Mouse (Mus musculus) CD4-positive helper T cell, adult 2 months (primary cell): Measurements from ENCODE around the gene Fam241a.
A peak's percentile ranks its signal among the peaks of the same experiment; 100 is the strongest.

Experiments
- DNase-seq: peaks from one replicate; pipeline ENCODE4 v3.0.0-alpha.2; 2012; ENCODE audit warnings: low read depth, missing footprints, low spot score

Fam241a gene

DNA sequence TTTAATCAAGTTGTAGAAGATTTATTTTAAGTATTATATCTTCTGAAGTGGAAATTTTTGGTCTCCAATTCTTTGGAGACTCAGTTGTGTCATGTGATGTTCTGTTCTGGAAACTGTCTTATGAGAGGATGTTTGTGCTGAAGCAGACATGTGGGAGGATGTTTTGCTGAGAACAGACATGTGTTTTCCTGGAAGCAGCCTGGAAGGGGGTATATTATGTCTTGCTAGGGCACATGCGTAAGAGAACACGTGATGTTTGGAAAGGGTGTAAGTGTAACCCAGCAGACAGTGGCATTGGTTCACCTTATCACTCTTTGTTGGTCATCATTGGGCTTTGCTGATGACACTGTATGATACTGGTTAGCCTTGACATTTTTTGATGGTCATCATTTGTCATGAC lies 20.6 kb downstream of the Fam241a start:
- peak; percentile 39 for DNase-seq

DNA sequence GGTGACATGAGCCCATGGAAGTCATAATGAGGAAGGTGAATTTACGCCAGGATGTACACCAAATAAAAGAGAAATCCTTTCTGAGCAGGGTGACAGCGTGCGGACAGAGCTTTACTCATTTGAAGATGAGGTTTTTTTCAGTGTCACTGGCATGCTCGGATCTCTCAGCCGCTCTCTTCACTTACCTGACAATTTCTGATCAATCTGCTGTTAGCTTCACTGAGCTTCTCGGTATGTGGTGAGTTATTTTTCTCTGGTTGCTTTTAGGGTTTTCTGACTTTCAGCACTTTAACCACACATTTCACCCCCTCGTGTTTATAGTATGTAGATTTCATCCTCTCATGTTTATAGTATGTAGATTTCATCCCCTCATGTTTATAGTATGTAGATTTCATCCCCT lies 21.1 kb downstream of the Fam241a start:
- DNase-seq: no peak

DNA sequence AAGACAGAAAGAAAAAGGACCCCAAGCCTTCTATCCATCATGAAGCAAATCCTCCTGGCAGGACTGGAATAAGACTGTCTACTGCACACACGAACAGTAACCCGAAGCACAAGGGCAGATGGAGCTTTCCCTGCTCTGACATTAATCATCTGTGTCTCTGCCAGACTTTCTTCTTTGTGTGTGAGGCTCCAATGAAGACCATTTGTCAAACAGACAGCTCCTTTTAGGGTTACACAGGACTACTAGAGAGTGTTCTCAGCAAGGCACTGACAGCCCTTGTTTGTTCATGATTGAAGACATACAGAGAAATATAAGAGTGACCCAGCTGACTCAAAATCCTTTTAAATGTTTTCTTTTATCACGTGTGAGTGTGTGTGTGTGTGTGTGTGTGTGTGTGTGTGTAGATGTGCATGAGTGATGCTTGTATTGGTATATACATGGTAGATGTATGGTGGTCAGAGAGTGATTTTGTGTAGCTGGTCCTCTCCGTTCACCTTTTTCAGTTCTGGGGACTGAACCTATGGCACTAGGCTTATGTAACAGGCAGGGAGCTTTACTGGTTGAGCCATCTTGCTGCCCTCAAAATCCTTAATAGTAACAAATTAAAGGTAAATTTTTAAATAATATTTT lies 21.8 kb downstream of the Fam241a start:
- no peak for DNase-seq

DNA sequence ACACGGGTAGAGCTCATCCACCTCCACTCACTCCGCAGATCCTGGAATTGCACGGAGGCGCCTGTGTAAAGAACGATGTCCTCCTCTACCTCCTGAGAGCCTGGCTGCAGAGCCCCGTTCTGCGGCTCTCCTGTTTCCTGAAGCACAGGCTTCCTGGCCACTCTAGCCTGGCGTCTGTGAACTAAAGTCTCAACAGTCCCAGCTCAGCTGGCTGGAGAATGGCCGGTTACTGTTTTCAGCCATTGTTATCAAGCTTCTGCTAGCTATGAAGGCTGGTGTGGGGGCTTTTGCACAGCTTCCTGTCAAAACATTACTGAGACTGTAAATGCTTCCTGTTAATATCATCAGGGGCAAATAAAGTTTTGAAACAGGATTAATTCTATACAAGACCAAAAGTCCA lies 24.5 kb downstream of the Fam241a start:
- DNase-seq: no peak

DNA sequence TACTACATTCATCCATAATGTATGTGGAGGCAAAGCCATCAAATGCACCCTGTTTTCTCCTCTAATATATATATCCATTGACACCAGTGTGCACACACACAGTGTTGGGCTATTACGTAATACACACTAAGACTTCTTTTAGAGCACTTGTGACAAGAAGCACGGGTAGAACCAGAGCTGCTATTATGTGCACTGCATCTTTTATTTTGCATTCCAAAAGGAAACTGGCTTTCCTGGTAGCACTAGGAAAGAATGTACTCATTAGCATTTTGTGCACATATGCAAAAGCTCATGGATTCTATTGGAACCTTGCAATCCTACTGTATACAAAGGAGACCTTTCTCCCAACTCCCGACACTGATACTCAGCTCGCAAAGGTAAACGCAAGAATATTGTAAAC lies 27.2 kb downstream of the Fam241a start:
- no peak for DNase-seq

DNA sequence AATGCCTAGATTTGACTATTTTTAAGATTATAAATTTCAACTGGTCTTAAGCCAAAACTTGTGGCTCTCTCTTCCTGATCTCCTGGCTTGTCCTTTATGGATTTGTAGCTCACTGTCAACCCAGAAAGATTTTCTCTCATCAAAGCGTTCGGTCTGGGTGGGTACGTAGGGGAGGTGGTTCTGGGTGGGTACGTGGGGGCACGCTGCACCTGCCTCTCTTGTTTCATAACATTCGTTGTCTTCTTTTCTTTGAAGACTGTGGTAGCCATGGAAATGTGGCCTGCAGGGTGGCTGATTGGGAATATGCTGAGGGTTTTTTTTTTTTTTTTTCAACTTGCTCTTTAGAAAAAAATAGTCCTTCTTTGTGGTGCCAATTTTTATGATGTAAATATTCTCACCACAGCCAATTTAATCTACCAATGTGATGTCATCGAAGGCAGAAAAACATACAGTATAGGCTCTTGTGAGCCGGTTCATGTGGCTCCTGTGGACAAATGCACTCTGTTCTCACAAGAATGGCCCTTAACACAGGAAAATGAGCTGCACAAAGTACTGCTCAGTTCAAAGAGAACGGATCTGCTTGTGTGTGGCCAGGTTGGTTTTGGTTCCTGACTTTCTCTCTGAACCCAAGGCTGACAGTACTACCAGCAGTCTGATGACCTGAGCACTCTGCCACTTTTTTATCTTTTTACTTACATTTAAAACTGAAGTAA lies 27.9 kb downstream of the Fam241a start:
- no peak for DNase-seq

DNA sequence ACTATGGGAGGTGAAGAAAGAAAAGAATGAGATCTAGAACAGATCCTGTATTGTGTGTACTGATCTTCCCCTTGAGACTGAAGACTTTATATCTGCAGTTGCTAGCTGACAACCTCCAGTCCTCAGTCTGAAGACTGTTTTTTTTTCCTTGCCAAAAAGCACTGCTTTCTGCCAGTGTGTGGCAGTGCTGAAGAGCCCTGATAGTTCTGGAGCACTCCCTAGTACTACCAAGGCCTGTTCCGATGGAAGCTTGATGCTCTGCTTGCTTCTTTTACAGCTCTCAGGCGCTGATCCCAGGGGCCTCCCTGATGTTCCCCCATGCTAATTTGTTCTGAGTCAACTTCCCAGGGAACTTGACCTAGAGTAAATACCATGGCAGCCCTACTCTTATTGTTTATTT lies 31.9 kb downstream of the Fam241a start:
- no peak for DNase-seq

DNA sequence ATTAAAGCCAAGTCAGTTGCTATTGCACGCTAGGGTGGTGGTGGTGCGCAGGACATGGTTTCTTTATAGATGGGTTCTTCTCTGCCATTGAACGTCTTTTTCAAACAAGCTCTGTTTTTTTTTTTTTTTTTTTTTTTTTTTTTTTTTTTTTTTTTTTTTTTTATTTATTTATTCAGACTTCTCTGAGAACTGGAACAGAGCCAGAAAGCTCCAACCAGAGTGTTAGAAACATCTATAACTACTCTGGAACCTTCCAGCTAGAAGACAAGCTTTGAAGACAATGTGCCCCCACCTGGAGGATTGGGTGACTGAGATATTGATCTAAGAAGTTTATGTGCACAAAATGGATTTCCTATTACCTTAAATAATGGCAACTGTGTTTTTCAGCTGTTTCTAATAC lies 32.6 kb downstream of the Fam241a start:
- DNase-seq: no peak

DNA sequence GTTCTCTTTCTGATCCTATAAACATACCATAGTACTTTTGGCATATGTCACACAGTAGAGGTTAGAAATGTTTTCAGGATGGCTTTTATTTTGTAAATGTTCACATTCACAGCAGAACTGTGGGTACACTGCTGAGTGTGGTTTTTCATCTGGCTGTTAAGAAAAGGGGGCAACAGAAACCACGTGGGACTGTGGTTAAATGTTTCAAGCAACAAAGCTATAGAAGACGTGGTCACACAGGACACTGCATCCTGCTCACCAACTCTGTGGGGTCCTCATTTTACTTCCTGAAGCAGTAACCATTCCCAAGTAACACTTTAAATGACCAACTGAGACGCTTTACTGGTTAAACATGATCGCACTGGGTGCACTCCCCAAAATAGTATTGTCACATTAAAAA lies 33.6 kb downstream of the Fam241a start:
- no peak for DNase-seq

DNA sequence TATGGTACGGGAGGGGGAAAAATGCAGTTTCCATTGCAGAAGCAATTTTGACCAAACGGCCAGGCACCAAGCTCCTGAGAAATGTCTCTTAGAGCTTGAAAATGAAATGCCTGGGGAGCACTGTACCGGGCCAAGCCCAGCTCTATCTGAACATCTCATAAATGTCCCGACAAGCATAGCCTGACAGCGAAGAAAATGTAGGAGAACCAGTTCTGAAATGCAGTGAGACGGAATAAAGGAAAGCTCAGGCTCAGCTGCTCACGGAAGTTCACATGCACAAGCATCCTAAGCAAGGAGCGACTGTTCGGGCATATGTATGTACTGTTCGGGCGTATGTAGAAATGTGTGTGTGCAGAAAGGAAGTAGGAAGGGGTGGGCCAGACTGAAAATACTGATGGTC lies 34.8 kb downstream of the Fam241a start:
- DNase-seq: no peak

DNA sequence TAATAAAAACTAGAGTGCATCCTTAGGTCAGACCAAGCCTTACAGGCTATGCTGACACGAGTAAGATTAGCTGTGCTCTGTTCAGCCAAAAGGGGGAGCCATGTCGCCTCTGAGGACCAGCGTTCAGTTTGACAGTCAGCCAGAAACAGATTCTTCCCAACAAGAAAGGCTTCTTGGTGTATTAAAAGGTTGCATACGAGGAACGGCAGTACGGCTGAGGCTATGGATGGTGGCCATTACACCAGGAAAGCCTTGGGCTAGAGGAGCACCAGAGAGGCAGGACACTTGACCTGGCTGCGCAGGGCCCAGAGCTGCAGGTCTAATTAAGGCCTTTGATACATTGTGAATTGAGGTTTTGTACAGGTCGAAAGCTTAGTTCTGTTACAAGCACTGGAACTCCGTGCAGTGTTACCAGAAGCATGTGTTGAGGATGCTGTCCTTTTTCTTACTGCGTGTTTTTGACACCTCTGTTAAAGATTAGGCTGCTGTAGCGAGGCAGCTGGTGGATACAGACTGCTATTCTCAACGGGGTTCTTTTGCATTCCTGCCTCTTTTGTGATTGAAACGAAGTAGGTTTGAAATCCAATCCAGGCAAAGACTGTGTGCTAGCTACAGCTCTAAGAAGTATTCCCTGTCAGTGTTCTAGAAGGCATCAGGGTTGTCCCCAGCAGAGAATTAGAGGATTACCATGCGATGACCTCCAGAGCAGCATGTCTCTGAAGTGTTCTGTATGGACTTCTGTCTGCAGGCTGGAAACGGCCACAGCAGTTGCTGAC lies 42.5 kb downstream of the Fam241a start:
- DNase-seq: peak; percentile 59

DNA sequence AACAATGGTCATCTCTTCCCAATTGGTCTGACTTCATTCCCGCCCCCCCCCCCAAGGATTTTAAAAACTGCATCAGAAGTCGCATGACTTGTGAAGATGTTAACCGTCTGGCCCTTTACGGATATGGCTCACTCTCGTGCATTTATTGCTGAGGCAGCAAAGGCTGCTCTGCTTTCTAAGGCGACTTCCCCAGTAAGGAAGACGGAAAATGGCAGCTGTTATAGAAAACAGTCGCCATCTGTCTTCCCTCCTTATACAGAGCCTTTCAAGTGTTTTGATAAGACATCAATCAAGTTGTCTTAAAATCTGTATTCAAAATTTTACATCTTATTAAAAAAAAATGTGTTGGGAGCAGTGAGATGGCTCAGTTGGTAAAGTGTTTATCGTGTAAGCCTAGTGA lies 43.4 kb downstream of the Fam241a start:
- DNase-seq: no peak

DNA sequence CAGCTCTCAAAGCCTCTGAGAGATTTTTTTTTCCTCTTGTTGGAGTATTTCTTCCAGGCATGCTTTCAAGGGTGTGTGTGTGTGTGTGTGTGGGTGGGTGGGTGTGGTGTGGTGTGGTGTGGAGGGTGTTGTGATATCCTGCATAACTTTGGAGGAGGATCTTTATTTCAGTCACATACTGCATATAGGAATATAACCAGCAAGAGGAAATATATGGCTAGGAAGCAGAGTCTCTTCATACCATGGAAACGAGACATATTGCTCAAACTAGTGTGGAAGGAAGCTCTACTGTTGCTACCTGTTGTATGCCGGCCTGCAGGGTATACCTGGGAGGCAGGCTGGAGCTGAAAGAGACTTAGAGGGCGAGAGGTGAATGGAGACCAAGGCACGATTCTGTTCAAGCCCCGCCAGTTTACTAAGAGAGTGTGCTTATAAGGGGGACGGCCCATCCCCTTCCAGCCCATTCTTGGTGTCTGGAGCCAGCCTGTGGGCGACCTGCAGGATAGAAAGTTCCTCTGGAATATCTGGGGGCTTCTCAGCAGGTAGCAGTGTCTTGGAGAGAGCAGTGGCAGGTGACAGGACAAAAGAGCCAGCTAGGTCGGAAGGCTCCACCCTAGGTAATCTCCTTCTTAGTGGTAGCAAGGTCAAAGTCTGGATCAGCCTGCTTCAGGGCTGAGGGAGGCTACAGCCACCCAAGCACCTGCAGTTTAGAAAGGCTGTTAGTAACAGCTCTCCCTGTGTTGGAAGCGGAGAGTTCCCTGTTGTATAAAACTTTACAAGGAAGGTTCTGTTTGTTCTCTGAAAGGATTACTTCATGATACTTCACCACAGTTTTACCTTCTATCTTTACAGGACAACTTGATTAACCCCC lies 45.1 kb downstream of the Fam241a start:
- DNase-seq: no peak

DNA sequence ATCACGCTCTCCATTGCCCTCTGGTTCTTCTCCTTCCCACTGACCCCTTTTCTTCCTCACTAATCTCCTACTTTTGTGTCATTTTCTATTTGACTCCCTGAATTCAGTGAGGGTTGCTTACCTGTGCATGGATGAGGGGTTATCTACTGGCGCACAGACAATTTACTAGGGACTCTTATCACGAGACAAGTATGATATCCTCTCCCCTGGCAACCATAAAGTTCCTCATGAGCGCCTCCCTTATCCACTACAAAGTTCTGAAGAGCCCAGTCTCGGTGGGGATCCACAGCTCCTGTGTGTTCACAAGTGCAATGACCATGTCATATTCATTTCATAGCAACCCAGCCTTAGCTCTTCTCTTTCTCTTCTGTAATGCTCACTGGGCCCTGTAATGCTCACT lies 46.2 kb downstream of the Fam241a start:
- DNase-seq: no peak

DNA sequence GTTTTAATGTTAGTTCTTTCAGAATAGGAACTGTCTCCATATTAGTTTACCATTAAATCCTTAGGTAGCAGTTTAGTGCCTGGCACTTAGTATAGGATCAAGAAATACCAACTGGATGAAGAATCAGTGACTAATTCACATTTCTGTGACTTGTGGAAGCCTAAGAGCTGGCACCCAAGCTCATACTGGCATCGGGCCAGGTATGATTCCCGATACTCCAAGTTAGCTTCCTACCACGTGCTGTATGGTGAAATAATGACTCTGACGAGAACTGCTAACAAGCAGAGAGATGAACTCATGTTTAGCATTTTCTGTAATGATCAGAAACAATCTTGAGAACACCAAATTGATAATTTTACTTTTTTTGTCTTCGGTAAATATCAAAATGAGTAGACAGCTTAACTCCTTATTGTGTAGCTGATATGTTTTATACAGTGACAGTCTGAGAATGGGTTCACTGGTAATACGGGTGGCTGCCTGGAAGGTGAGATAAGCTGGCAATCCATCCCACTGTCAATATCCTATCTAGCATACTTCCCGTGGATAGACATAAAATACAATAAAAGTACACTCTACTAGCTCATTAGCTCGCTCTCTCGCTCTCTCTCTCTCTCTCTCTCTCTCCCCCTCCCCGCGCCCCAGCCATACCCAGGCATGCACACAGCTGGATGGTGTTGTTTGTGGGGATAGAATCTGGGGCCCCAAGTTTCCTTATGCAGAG lies 47.9 kb downstream of the Fam241a start:
- no peak for DNase-seq

DNA sequence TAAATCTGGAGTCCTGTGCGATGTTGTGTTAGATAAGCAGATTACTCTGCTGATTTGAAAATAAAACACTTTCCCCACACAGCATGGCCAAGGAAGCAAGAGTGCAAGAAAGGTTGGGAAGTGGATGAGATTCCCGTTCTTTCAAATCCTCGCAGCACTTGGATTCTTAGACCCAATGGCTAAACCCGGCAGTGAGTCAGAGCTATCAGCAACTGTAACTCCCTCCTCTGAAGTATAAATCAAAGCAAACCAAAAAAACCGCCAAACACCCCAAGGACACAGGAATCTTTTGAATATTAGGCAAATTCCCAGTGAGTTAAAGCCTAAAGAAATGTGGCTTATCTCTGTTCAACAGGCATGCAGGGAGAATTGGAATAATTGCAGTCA lies 52.2 kb downstream of the Fam241a start:
- DNase-seq: no peak

DNA sequence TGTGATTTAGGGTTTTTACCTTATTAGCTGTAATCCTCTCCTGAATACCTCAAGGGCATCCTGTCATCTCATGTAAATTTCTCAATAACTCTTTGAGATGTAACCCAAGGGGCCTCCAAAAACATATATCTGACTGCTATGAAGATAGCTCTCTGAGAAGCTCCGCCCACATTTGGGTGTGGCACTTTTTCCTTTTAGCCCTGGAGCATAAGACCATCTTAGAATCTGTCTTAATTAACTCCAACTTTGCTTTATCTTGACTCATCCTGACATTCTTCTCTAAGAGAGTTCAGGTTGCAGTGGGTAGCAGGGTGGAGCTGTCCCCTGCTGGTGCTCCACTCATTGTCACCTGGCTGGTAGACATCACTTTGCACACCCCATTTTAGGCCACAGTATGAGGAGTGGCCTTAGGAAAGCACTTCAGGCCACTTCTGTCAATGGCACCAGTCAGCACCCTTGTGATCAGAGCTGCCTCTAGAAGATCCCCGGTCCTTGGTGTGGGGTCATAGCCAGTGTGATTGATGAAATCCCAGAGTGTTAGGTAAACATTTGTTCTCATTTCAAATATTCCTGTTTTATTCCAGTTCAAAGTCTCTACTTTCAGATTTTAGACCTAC lies 52.7 kb downstream of the Fam241a start:
- no peak for DNase-seq

DNA sequence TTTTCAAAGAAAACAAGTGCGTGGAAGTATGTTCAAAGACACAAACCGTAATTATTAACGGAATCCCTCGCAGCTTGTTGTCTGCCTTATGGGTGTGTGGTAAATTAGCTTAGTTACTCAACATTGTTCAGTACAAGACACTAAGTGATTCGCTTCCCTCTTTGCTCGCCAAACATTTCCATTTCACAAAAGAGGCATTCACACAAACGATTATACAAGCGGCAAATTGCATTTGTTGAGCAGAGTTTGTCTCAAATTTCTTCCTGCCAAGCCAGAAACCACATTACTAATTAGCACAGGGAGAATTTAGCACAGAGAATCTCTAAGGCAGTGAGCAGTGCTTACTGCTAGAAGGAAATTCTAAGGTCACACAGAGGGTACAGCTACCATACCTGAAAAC lies 54.2 kb downstream of the Fam241a start:
- DNase-seq: no peak

DNA sequence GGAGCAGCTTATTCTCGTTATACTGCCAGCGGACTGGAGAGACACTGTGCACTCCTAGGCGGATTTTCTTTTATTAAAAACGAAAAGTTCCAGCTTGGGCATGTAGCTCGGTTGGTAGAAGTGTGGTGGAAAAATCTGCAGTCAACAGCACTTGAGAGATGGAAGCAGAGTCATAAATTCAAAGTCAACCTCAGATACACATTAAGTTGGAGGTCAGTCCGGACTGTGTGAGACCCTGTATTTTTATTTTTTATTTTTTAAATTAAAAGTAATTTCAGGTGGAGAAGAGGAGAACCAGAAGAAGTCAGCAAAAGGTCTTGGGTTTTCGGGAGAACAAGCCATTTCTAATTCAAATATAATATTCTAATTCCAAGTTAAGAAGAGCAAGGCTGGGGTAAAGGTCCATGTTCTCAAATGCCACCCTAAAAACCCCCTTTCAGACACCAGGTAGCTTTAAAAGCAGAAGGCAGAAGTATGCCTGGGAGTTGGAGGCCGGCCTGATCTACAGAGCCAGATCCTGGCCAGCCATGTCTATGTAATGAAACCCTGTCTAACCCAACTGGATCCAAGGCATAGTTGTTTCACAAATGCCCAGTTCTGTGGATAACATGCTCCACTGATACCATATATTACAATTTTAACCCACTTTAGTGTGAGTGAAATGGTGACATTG lies 58.0 kb downstream of the Fam241a start:
- no peak for DNase-seq

DNA sequence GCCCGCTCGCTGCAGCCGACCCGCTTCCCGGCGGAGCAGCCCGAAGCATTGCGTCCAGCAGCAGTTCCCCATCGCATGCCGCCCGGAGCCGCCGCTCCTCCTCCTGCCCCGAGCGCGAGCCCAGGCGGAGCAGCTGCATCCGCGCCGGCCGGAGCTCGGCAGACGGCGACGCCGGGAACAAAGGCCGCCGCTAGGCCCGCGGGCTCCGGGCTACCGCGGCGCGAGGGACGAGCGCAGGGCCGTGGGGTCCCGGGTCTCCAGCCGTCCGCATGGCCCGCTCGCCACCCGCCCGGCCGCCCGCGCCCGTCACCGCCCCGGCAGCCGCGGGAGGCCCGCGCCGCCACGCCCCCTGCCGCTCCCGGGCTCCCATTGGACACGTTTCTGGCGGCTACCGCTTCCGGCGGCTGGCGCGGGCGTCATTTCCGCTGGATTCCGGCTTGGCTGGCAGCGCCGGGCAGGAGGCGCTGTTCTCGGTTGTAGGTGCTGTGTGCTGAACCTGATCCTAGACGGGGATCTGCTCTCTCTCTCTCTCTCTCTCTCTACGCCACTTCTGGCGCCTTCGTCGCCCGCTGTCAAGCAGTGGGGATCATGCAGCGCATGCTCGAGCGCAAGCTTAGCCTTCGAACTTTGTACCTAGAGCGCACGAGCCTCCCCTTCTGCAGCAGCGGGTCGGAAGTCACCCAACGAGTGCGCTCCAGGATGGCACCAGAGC lies 58.8 kb downstream of the Fam241a start, which contains the start of gene Ap1ar:
TSS of gene Ap1ar (minus strand) at position 370 of the 712 bp plus-strand sequence.
- peak; percentile 98 for DNase-seq
